Mouse (Mus musculus) heart, postnatal 0 days (tissue): ENCODE measurements at regions not wholly inside any gene's neighbourhood (a gene's known extent, or its start where the extent isn't known, plus 50 kb on each side); places are given as distances from the start of the nearest gene placed in this dataset.

ENCODE experiments used
- CTCF ChIP-seq: IDR thresholded peaks from 2 replicates; pipeline ENCODE4 v1.5.1; 2016; ENCODE audit warnings: antibody characterized with exemption, control low read depth, low read depth
- EP300 ChIP-seq: IDR thresholded peaks from 2 replicates; pipeline ENCODE4 v1.6.1; 2016; ENCODE audit warnings: antibody characterized with exemption, low read depth

GRCm38 (mm10) chr15:6248470-6248869 is 51.1 kb upstream of the Dab2 start:
- TF ChIP-seq CTCF (no peak), EP300 (no peak)
